Mouse (Mus musculus) heart, adult 2 months (tissue): ENCODE results near the gene Cyp2b9. TPM values are rescaled to one million over a fixed set of nuclear protein-coding genes. Genes with fewer than 3 reads are reported as not detected.
"Not testable (repeated sequence)": the region's sequence is repeated elsewhere in the genome, so short reads cannot be mapped to it uniquely, and the experiment has no call there.

Experiments
- DNase-seq, 2 experiments: peaks; one replicate each; pipeline ENCODE4 v3.0.0; 2021
- H3K27ac ChIP-seq: fragments of 200-600 bp; 2 replicates; pipeline ENCODE4 v1.8.1; 2022
- H3K27me3 ChIP-seq: fragments of 200-500 bp; 2 replicates; pipeline ENCODE4 v1.6.1; 2012; ENCODE audit warnings: mild to moderate bottlenecking, low read length, inconsistent platforms, mixed read lengths; ENCODE audit not compliant: control insufficient read depth, insufficient read depth
- H3K36me3 ChIP-seq: fragments of 200-500 bp; 2 replicates; pipeline ENCODE4 v1.6.1; 2012; ENCODE audit warnings: low read length, inconsistent platforms; ENCODE audit not compliant: control insufficient read depth, insufficient read depth
- H3K4me1 ChIP-seq: fragments of 200-500 bp; 2 replicates; pipeline ENCODE4 v1.6.1; 2011; ENCODE audit warnings: low read length; ENCODE audit not compliant: control insufficient read depth, insufficient read depth
- H3K4me3 ChIP-seq: fragments of 200-600 bp; 2 replicates; pipeline ENCODE4 v1.8.1; 2022
- H3K79me2 ChIP-seq: fragments of 200-500 bp; replicated peaks from 2 replicates; pipeline ENCODE4 v1.6.1; 2012; ENCODE audit warnings: mild to moderate bottlenecking, inconsistent platforms, low read length, moderate library complexity, mixed read lengths; ENCODE audit not compliant: control insufficient read depth, insufficient read depth
- H3K9ac ChIP-seq: fragments of 200-500 bp; 2 replicates; pipeline ENCODE4 v1.6.1; 2012; ENCODE audit warnings: low read depth, mild to moderate bottlenecking, control low read depth, inconsistent platforms, low read length, mixed read lengths
- CTCF ChIP-seq: fragments of 200-600 bp; IDR thresholded peaks from 2 replicates; pipeline ENCODE4 v1.8.1; 2022; ENCODE audit warnings: antibody characterized with exemption, mild to moderate bottlenecking, moderate library complexity
- EP300 ChIP-seq: fragments of 200-500 bp; IDR thresholded peaks from 2 replicates; pipeline ENCODE4 v1.6.1; 2011; ENCODE audit warnings: low read depth, low read length, control low read depth; ENCODE audit not compliant: insufficient read depth
- POLR2A ChIP-seq: fragments of 200-500 bp; IDR thresholded peaks from 2 replicates; pipeline ENCODE4 v1.6.1; 2011; ENCODE audit warnings: mild to moderate bottlenecking, low read depth, low read length, control low read depth; ENCODE audit not compliant: insufficient read depth
- WGBS: fragments of 180-500 bp; shearing (Covaris S2); methylation state at CpG from one replicate; pipeline ENCODE4 v1.1.7; 2018; 5-methylcytosine and 5-hydroxymethylcytosine counted together
- intact Hi-C: fragments of 180-260 bp; cut with DNase I; formaldehyde crosslinking; loops from one replicate; pipeline ENCODE4 v1.15.1; 2025
- long read RNA-seq: library from polyadenylated mRNA; stranded (forward); transcript quantifications from one replicate; pipeline ENCODE4 v2.0.0, GENCODE M21; 2021
- polyA plus RNA-seq: library from polyadenylated mRNA; depleted of rRNA; stranded (reverse); fragments of >200 nt; gene quantifications from 2 replicates; pipeline ENCODE4 v1.2.3, GENCODE M21; 2012; rRNA removed
- total RNA-seq, 2 experiments: library from RNA; stranded (reverse); gene quantifications; 2 replicates each; pipeline ENCODE4 v1.2.3; 2021

The Cyp2b9 gene
- total RNA-seq, result not detected
- polyA plus RNA-seq, result 0.15 TPM in 1 of 2 replicates, not detected in the other
- long read RNA-seq, result 0 reads

DNA sequence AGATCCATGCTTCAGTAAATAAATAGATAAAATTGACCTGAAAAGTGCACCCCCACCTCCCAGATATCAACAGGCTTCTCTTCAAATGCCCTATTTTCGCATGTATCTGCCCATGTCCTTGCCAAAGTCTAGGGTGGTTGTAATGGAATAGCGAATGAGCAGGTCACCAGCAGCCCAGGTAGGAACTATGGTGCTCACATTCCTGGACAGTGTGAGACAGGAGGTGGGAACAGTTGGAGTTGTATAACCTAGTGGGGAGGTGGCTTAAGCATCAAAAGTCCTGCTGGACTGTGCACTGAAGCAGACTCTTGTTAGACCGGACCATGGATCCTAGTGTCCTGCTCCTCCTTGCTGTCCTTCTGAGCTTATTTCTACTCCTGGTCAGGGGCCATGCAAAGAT lies at the start of gene Cyp2b9:
Cyp2b9 (plus strand) TSS at position 301 of the 400 bp plus-strand sequence.
- H3K27ac ChIP-seq, H3K4me3 ChIP-seq, H3K9ac ChIP-seq, intact Hi-C loops, H3K79me2 ChIP-seq, H3K4me1 ChIP-seq, H3K27me3 ChIP-seq, H3K36me3 ChIP-seq, DNase-seq: not testable (repeated sequence)
- WGBS, result 54% methylated on average over 2 of the region's 3 CpGs

DNA sequence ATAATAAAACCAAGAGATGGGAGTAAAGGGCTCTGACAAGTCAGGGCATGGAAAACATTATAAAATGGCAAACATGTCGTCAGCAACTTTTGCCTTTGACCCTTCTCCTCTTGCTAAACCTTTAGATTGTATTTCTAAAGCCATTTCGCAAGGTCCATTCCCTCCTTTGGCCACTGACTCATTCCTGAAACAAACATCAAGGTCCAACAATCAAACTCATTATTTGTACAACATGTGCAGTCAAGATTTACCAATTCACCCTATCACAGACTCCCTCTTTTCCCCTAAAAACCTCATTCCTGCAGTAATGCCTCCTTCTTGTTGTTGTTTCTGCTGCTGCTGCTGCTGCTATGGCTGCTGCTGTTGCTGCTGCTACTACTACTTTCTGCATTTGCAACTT lies 33.6 kb upstream of the Cyp2b9 start:
- H3K4me1 ChIP-seq, DNase-seq, H3K9ac ChIP-seq, H3K36me3 ChIP-seq, intact Hi-C loops, H3K27ac ChIP-seq, H3K27me3 ChIP-seq, H3K4me3 ChIP-seq, H3K79me2 ChIP-seq: not testable (repeated sequence)
- no CpG with 5 or more reads among the region's 2 CpGs for WGBS

DNA sequence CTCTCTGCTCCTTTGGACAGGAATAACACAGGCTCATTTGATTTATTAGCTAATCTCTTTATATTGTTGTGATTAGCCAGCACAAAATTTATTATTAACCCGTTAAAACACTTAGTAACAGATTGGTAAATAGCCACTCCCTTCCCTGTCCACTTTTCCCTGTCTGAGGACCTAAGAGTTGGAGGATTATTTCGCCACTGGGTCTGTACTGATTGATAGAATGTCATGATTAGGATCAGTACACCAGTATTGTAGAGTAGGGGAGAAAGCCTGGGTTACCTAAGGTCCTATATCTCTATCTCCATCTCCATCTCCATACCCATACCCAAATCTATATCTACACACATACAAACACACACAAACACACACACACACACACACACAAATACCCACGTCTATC lies 29.6 kb upstream of the Cyp2b9 start:
- H3K36me3 ChIP-seq, H3K79me2 ChIP-seq, H3K27ac ChIP-seq, intact Hi-C loops, DNase-seq, H3K27me3 ChIP-seq, H3K9ac ChIP-seq, H3K4me3 ChIP-seq, H3K4me1 ChIP-seq: not testable (repeated sequence)
- WGBS, result 0% methylated on average over 1 of the region's 3 CpGs

DNA sequence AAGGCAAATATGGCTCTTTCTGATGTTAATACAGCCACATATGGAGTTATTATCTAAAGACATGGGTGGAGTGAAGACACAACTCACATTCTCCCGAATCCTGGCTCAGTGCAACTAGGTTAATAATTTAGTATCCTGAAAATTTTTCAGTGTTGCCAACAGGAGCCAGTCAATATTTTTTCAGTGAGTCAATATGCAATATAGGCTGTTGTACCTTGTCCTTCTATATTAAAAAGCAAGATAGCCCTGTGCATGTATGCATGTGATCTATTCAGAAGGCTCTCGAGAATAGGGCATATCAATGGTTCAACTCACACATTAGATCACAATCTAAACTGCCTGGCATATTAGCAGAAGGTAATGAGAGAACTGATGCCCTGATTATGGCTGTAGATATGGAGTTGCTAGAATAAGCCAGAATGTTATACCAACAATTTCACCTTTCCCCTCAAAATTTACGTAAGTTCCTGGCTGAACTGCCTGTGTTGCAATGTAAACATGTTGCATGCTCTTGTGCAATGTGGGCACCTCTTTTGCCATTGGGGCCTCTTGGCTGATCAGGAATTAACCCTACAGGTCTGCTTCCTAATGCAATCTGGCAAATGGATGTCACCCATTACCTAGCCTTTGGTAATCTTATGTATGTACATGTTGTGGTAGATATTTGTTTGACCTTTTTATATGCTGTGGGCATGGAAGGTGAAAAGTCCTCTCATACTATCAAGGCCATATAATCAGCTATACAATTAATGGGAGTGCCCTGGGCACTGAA lies 4.3 kb upstream of the Cyp2b9 start:
- not testable (repeated sequence) for H3K79me2 ChIP-seq

DNA sequence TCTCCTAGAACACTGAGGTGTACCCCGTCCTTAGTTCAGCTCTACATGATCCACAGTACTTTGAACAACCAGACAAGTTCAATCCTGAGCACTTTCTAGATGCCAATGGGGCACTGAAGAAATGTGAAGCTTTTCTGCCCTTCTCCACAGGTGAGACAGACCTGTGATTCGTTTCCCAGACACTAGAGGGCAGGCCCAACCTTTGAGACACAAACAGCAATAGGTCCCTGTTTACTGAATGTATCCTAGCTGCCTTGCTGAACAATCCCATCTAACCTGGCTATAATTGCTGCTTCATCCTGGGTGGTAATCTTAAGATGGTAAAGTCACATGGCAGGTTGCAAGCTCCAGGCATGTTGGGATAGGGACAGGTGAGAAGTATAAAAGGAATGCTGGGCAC lies 27.9 kb downstream of the Cyp2b9 start:
- Histone ChIP-seq H3K27ac (no peak overlapping the region), H3K4me1 (no peaks in the 10 kb centered on the region), H3K4me3 (no peak overlapping the region), H3K9ac (no peak overlapping the region), H3K79me2 (no peaks in the 10 kb centered on the region), H3K27me3 (no peaks in the 10 kb centered on the region), H3K36me3 (no peaks in the 10 kb centered on the region)
- DNase-seq, result no peak
- TF ChIP-seq CTCF, result no peak
- TF ChIP-seq EP300, result no peak
- no peak for TF ChIP-seq POLR2A
- intact Hi-C loops, result no loop called here
- 13% methylated on average over 2 of the region's 2 CpGs for WGBS

More for the DNA sequence above, 4.3 kb upstream of the Cyp2b9 start:
- WGBS, result 61% methylated on average over 3 of the region's 3 CpGs
- H3K4me3 ChIP-seq, H3K36me3 ChIP-seq, H3K9ac ChIP-seq, H3K27me3 ChIP-seq, intact Hi-C loops, H3K4me1 ChIP-seq, H3K27ac ChIP-seq, DNase-seq: not testable (repeated sequence)

DNA sequence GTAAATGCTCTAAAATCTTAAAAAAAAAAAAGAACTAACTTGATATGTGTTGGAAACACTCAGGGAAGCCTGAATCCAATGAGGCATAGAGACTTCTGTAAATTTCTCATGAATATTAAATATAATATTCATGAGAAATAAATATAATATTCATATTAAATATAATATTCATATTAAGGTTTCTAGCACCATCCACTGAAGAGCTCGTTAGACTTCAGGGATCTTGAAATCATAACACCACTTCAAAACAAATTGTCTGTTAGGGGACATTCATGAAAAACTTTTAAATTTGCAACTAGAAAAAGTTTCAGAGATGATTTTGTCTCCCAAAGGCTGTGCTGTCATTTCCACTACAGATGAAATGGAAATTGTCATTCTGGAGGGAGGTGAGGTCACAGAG lies 86.8 kb downstream of the Cyp2b9 start, which contains the start of gene Vmn1r184:
Vmn1r184 (plus strand) TSS at position 301 of the 400 bp plus-strand sequence.
- H3K4me1 ChIP-seq, H3K36me3 ChIP-seq, H3K4me3 ChIP-seq, H3K79me2 ChIP-seq, H3K27ac ChIP-seq, H3K9ac ChIP-seq, DNase-seq, H3K27me3 ChIP-seq, intact Hi-C loops: not testable (repeated sequence)
- WGBS, result 59% methylated on average over 1 of the region's 1 CpGs

Other genes starting within 250 kb of the Cyp2b9 start
- not detected for gene Cyp2b13, start 111.9 kb upstream of the Cyp2b9 start, total RNA-seq
- gene Cyp2b13, start 111.9 kb upstream of the Cyp2b9 start, polyA plus RNA-seq, result not detected in 2 replicates
- not detected for gene Vmn1r184, start 86.9 kb downstream of the Cyp2b9 start, total RNA-seq
- gene Vmn1r184, start 86.9 kb downstream of the Cyp2b9 start, polyA plus RNA-seq, result not detected in 2 replicates
- gene Cyp2a4, start 133.8 kb downstream of the Cyp2b9 start, total RNA-seq, result not detected
- 0.32 TPM in 1 of 2 replicates, not detected in the other for gene Cyp2a4, start 133.8 kb downstream of the Cyp2b9 start, polyA plus RNA-seq
- gene Nlrp9c, start 230.3 kb downstream of the Cyp2b9 start, total RNA-seq, result not detected
- not detected in 2 replicates for gene Nlrp9c, start 230.3 kb downstream of the Cyp2b9 start, polyA plus RNA-seq